Mouse (Mus musculus): ENCODE results near the gene Msi2.

DNA sequence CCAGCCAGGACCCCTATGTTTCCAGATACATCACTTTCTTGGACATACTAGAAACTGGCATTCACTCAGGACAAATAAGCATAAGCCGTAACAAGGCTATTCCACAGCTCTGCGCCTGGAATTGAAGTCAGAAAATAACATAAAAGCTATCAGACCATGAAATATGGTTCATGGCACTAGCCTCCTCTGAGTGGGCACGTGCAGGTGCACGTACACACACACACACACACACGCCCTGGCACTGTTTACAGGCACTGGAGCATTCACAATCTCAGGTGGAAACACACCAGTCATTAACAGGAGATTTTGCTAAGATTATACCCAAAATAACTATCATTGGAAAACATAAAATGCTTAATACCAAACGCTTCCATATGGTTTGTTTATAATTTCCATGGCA, 81.4 kb downstream of the Msi2 start:
- no peak for TF ChIP-seq POLR2A (IDR thresholded peaks at IDR 0.05; ENCODE audit: low read depth, low read length)
- no peak for TF ChIP-seq CTCF (IDR thresholded peaks at IDR 0.05; ENCODE audit: extremely low read depth, insufficient read depth, insufficient read length, insufficient replicate concordance)
